ENCODE assay signal across 21 mouse cellular contexts in the genomic region with DNA sequence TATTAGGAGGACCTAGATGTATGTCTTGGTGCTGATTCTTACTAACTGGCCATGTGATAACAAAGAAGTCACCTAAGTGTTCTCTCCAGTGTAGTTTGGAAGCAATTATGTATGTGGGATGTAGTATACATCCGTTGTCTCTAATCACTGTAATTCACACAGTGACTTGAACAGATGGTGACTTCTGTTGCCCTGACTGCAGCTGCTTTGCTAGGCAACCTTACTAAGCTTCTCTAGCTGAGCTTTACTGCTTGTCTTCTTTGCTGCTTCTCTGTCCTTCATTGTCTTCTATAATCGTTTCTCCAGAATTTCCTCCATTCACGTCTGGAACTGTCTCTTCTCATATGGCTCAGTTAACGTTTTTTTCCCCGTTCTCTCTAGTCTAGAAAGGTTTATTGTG. TPM values are rescaled to one million over a fixed set of nuclear protein-coding genes. Genes with fewer than 3 reads are reported as not detected.
A peak's percentile ranks its signal among the peaks of the same experiment; 100 is the strongest.
DNase-seq lines count a peak whose midpoint lies in the region; ATAC-seq and TF ChIP-seq lines count a peak whose summit lies in the region.
"Had no signal": no experiment of that assay in that cellular context is flagged by ENCODE, and none has a peak within 500 bp of the region (broad histone marks: within the 10 kb centered on the region; RNA-seq: fewer than 3 reads in every experiment).

No protein-coding gene starts in this region.

- peaks cover 61% of the 10 kb centered on the region for H3K4me1 ChIP-seq in erythroblast, embryonic 14.5 days (ENCODE audit: control insufficient read depth)
- 0 out of 2 replicates have a peak, but pooled peaks cover under 1% of the 10 kb centered on the region for H3K4me1 ChIP-seq in testis, adult 2 months (ENCODE audit: control insufficient read depth, insufficient read depth, low read length)

- H3K27ac ChIP-seq in testis, adult 2 months (ENCODE audit: control insufficient read depth, insufficient read depth, low read depth, low read length): no peak overlapping the region; the same call in 1 of the 2 replicates
- H3K27ac ChIP-seq: heart, embryonic 13.5 days; hindbrain, embryonic 15.5 days; kidney, postnatal 0 days; limb, embryonic 10.5 days; midbrain, embryonic 10.5 days had no signal

- no peak for ATAC-seq in erythroblast, adult 5-6 weeks (replicated peaks; ENCODE audit: low FRiP score, poor library complexity, severe bottlenecking)
- ATAC-seq: intestine, postnatal 0 days had no signal

- no peak for TF ChIP-seq CTCF in testis, adult 2 months (IDR thresholded peaks at IDR 0.05; ENCODE audit: control insufficient read depth, insufficient read depth, insufficient replicate concordance, low read depth, low read length)

- intact Hi-C loops in gastrocnemius, postnatal 36 days (cut with DNase I): no loop called here

- H3K4me3 ChIP-seq in erythroblast, embryonic 14.5 days (replicated peaks): peak overlapping the region; percentile 21
- H3K4me3 ChIP-seq in testis, adult 2 months (ENCODE audit: control insufficient read depth, low read depth, low read length): peak overlapping the region; percentile 66; the same call in 1 of the 2 replicates
- H3K4me3 ChIP-seq: heart, embryonic 13.5 days; hindbrain, embryonic 15.5 days; limb, embryonic 10.5 days had no signal

- peaks cover 43% of the 10 kb centered on the region for H3K36me3 ChIP-seq in erythroblast, embryonic 14.5 days (ENCODE audit: control insufficient read depth)
- H3K36me3 ChIP-seq in testis, adult 2 months (ENCODE audit: control insufficient read depth, insufficient read depth, low read length): no peaks in the 10 kb centered on the region; the same call in 1 of the 2 replicates

- DNase-seq in layer of hippocampus, adult 8-10 months (ENCODE audit: low spot score in 2 of 2): peak; percentile 12 to 13
- no peak for DNase-seq in layer of hippocampus, postnatal 10 days (ENCODE audit: low spot score in 2 of 2)
- no peak for DNase-seq in testis, postnatal 14 days (ENCODE audit: low spot score)
- DNase-seq in left cerebral cortex, adult 8-10 months (ENCODE audit: low spot score in 2 of 2): no peak
- no peak for DNase-seq in gastrocnemius, postnatal 36 days
- DNase-seq: adrenal gland, adult 2 months; cerebellum, adult 11 months; cerebellum, postnatal 36 days; heart, postnatal 36 days; lung, adult 18-20 months; right cerebral cortex, postnatal 25 days; thymus, postnatal 25 days had no signal

- TF ChIP-seq POLR2A in testis, adult 2 months (IDR thresholded peaks at IDR 0.05; ENCODE audit: control insufficient read depth, low read depth, low read length): no peak

- no peaks in the 10 kb centered on the region for H3K9me3 ChIP-seq in erythroblast, embryonic 14.5 days (ENCODE audit: control insufficient read depth, low read length)
- H3K9me3 ChIP-seq: heart, embryonic 13.5 days; hindbrain, embryonic 15.5 days; limb, embryonic 10.5 days; midbrain, embryonic 10.5 days had no signal

- H3K27me3 ChIP-seq in erythroblast, embryonic 14.5 days (ENCODE audit: control insufficient read depth): no peaks in the 10 kb centered on the region
- H3K27me3 ChIP-seq in testis, adult 2 months (ENCODE audit: control insufficient read depth, insufficient read depth, low read length): no peaks in the 10 kb centered on the region
- H3K27me3 ChIP-seq: heart, embryonic 13.5 days; hindbrain, embryonic 15.5 days had no signal

RNA-seq across cellular contexts. Expression of a gene that starts 4.0 kb away (rescaled TPM):
- polyA plus RNA-seq in erythroblast, embryonic 14.5 days (2012): 1.0 and 1.5 TPM in 2 replicates
- total RNA-seq in erythroblast, adult 5-6 weeks (2015; ENCODE audit: low replicate concordance): 38.2 and 38.4 TPM in 2 replicates
- 35.4 and 40.5 TPM in 2 replicates for total RNA-seq in erythroblast, adult 5-6 weeks (2017; ENCODE audit: low replicate concordance)
- 100 to 1,000 TPM in 3 of 4 experiments, 10 to 100 TPM in 1; 99.3 to 117 (median 115) TPM for total RNA-seq in layer of hippocampus, adult 8-10 months (2022)
- 100 to 1,000 TPM; 112 to 119 TPM for total RNA-seq in layer of hippocampus, postnatal 10 days (2021)
- 169 and 174 TPM in 2 replicates for polyA plus RNA-seq in testis, adult 2 months (2012; rRNA removed)
- 100 to 1,000 TPM; 116 to 122 (median 118) TPM for total RNA-seq in left cerebral cortex, adult 8-10 months (2022)
- 100 to 1,000 TPM in 1 of 2 experiments, 10 to 100 TPM in 1; 95.2 to 108 TPM for total RNA-seq in gastrocnemius, postnatal 36 days (2021)

RNA-seq across cellular contexts. Expression of a gene that starts 4.0 kb away (rescaled TPM):
- 0.77 and 0.83 TPM in 2 replicates for polyA plus RNA-seq in erythroblast, embryonic 14.5 days (2012)
- 24.2 and 26.3 TPM in 2 replicates for total RNA-seq in erythroblast, adult 5-6 weeks (2015; ENCODE audit: low replicate concordance)
- total RNA-seq in erythroblast, adult 5-6 weeks (2017; ENCODE audit: low replicate concordance): 33.3 and 36.5 TPM in 2 replicates
- total RNA-seq in layer of hippocampus, adult 8-10 months (2022): 10 to 100 TPM; 31.6 to 37.6 (median 34.0) TPM
- 10 to 100 TPM; 38.4 to 41.8 TPM for total RNA-seq in layer of hippocampus, postnatal 10 days (2021)
- polyA plus RNA-seq in testis, adult 2 months (2012; rRNA removed): 52.7 and 53.3 TPM in 2 replicates
- total RNA-seq in left cerebral cortex, adult 8-10 months (2022): 10 to 100 TPM; 33.9 to 37.9 (median 37.5) TPM
- 10 to 100 TPM; 17.7 to 21.2 TPM for total RNA-seq in gastrocnemius, postnatal 36 days (2021)

RNA-seq across cellular contexts. Expression of a gene that starts 52.1 kb away (rescaled TPM):
- polyA plus RNA-seq in erythroblast, embryonic 14.5 days (2012): 1.3 and 1.4 TPM in 2 replicates
- total RNA-seq in erythroblast, adult 5-6 weeks (2015; ENCODE audit: low replicate concordance): 14.6 and 20.8 TPM in 2 replicates
- 31.6 and 35.8 TPM in 2 replicates for total RNA-seq in erythroblast, adult 5-6 weeks (2017; ENCODE audit: low replicate concordance)
- total RNA-seq in layer of hippocampus, adult 8-10 months (2022): 10 to 100 TPM; 69.8 to 85.6 (median 79.1) TPM
- total RNA-seq in layer of hippocampus, postnatal 10 days (2021): 10 to 100 TPM; 64.6 to 66.2 TPM
- polyA plus RNA-seq in testis, adult 2 months (2012; rRNA removed): 78.0 and 86.0 TPM in 2 replicates
- total RNA-seq in left cerebral cortex, adult 8-10 months (2022): 10 to 100 TPM; 58.6 to 77.1 (median 69.3) TPM
- 100 to 1,000 TPM in 1 of 2 experiments, 10 to 100 TPM in 1; 95.6 to 111 TPM for total RNA-seq in gastrocnemius, postnatal 36 days (2021)

Comparison
In these comparisons a context has a peak if more than half of its experiments do, and no peak if none do; other contexts are left out.
1. DNase-seq: peak in layer of hippocampus, adult 8-10 months (2 of 2); none in layer of hippocampus, postnatal 10 days (0 of 2), testis, postnatal 14 days (single experiment), left cerebral cortex, adult 8-10 months (0 of 2) and gastrocnemius, postnatal 36 days (0 of 2).